Mouse (Mus musculus): ENCODE data around the gene Gm44965. TPM values are rescaled to one million over a fixed set of nuclear protein-coding genes. Genes with fewer than 3 reads are reported as not detected.

The Gm44965 gene
- polyA plus RNA-seq, 1 experiment: not detected

- peaks cover 16% of the 10 kb centered on the region for H3K9me3 ChIP-seq (ENCODE audit: control insufficient read depth, low read length)
- peaks cover 20% of the 10 kb centered on the region for H3K4me1 ChIP-seq (ENCODE audit: control insufficient read depth)
- H3K36me3 ChIP-seq (ENCODE audit: control insufficient read depth): peaks cover 20% of the 10 kb centered on the region
- peak overlapping the region; percentile 66 for H3K4me3 ChIP-seq (replicated peaks)
- TF ChIP-seq TAL1 (IDR thresholded peaks at IDR 0.05; ENCODE audit: low read length): no peak
- no peaks in the 10 kb centered on the region; the same call in 1 of the 2 replicates for H3K27me3 ChIP-seq (ENCODE audit: control insufficient read depth)
These were observed 450 bp downstream of the Gm44965 start for GRCm38 (mm10) chr6:48594043-48594738.

GRCm38 (mm10) chr6:48595278-48595677 is 1.5 kb downstream of the Gm44965 start:
- H3K4me3 ChIP-seq (replicated peaks): no peak overlapping the region
- TF ChIP-seq TAL1 (IDR thresholded peaks at IDR 0.05; ENCODE audit: low read length) (no peak), GATA1 (IDR thresholded peaks at IDR 0.05; ENCODE audit: low read length) (no peak)
- peaks cover 20% of the 10 kb centered on the region for H3K36me3 ChIP-seq (ENCODE audit: control insufficient read depth)
- H3K27me3 ChIP-seq (ENCODE audit: control insufficient read depth): no peaks in the 10 kb centered on the region; the same call in 1 of the 2 replicates
- peaks cover 24% of the 10 kb centered on the region for H3K4me1 ChIP-seq (ENCODE audit: control insufficient read depth)
- peaks cover 16% of the 10 kb centered on the region for H3K9me3 ChIP-seq (ENCODE audit: control insufficient read depth, low read length)

GRCm38 (mm10) chr6:48596545-48597232 is 2.9 kb downstream of the Gm44965 start:
- H3K27me3 ChIP-seq (ENCODE audit: control insufficient read depth): no peaks in the 10 kb centered on the region; the same call in 1 of the 2 replicates
- H3K36me3 ChIP-seq (ENCODE audit: control insufficient read depth): peaks cover 20% of the 10 kb centered on the region
- TF ChIP-seq GATA1 (IDR thresholded peaks at IDR 0.05; ENCODE audit: low read length) (no peak), TAL1 (IDR thresholded peaks at IDR 0.05; ENCODE audit: low read length) (no peak)
- H3K4me3 ChIP-seq (replicated peaks): no peak overlapping the region
- H3K9me3 ChIP-seq (ENCODE audit: control insufficient read depth, low read length): peaks cover 16% of the 10 kb centered on the region
- peaks cover 33% of the 10 kb centered on the region for H3K4me1 ChIP-seq (ENCODE audit: control insufficient read depth)

GRCm38 (mm10) chr6:48597233-48597625 is 3.5 kb downstream of the Gm44965 start:
- peaks cover 16% of the 10 kb centered on the region for H3K9me3 ChIP-seq (ENCODE audit: control insufficient read depth, low read length)
- peaks cover 20% of the 10 kb centered on the region for H3K36me3 ChIP-seq (ENCODE audit: control insufficient read depth)
- TF ChIP-seq TAL1 (IDR thresholded peaks at IDR 0.05; ENCODE audit: low read length) (no peak), GATA1 (IDR thresholded peaks at IDR 0.05; ENCODE audit: low read length) (no peak)
- no peak overlapping the region for H3K4me3 ChIP-seq (replicated peaks)
- no peaks in the 10 kb centered on the region; the same call in 1 of the 2 replicates for H3K27me3 ChIP-seq (ENCODE audit: control insufficient read depth)
- H3K4me1 ChIP-seq (ENCODE audit: control insufficient read depth): peaks cover 38% of the 10 kb centered on the region

- no peak overlapping the region for H3K4me3 ChIP-seq (replicated peaks)
These were observed 6.9 kb downstream of the Gm44965 start for GRCm38 (mm10) chr6:48600594-48600993.

GRCm38 (mm10) chr6:48601271-48602079 is 7.7 kb downstream of the Gm44965 start, which contains the start of gene Zfp775:
TSS of gene Zfp775 (plus strand) at chr6:48602063.
- peak within 1 kb of the TSS; percentile 75 for H3K4me3 ChIP-seq (replicated peaks)
- no peak for TF ChIP-seq TAL1 (IDR thresholded peaks at IDR 0.05; ENCODE audit: low read length)
- TF ChIP-seq GATA1 (IDR thresholded peaks at IDR 0.05; ENCODE audit: low read length): no peak
- H3K9me3 ChIP-seq (ENCODE audit: control insufficient read depth, low read length): peaks cover 13% of the 10 kb centered on the region
- peaks cover 15% of the 10 kb centered on the region for H3K36me3 ChIP-seq (ENCODE audit: control insufficient read depth)
- H3K4me1 ChIP-seq (ENCODE audit: control insufficient read depth): peaks cover 27% of the 10 kb centered on the region
- H3K27me3 ChIP-seq (ENCODE audit: control insufficient read depth): no peaks in the 10 kb centered on the region

More at GRCm38 (mm10) chr6:48600594-48600993, 6.9 kb downstream of the Gm44965 start:
- peaks cover 16% of the 10 kb centered on the region for H3K9me3 ChIP-seq (ENCODE audit: control insufficient read depth, low read length)
- H3K27me3 ChIP-seq (ENCODE audit: control insufficient read depth): no peaks in the 10 kb centered on the region
- H3K36me3 ChIP-seq (ENCODE audit: control insufficient read depth): peaks cover 20% of the 10 kb centered on the region
- TF ChIP-seq GATA1 (IDR thresholded peaks at IDR 0.05; ENCODE audit: low read length): no peak
- no peak for TF ChIP-seq TAL1 (IDR thresholded peaks at IDR 0.05; ENCODE audit: low read length)
- H3K4me1 ChIP-seq (ENCODE audit: control insufficient read depth): peaks cover 27% of the 10 kb centered on the region

GRCm38 (mm10) chr6:48602080-48602741 is 8.5 kb downstream of the Gm44965 start:
- Histone ChIP-seq H3K4me3 (replicated peaks) (peak overlapping the region; percentile 75), H3K27me3 (ENCODE audit: control insufficient read depth) (no peaks in the 10 kb centered on the region), H3K36me3 (ENCODE audit: control insufficient read depth) (peaks cover 7% of the 10 kb centered on the region), H3K4me1 (ENCODE audit: control insufficient read depth) (peaks cover 27% of the 10 kb centered on the region), H3K9me3 (ENCODE audit: control insufficient read depth, low read length) (peaks cover 6% of the 10 kb centered on the region)
- TF ChIP-seq TAL1 (IDR thresholded peaks at IDR 0.05; ENCODE audit: low read length): no peak
- no peak for TF ChIP-seq GATA1 (IDR thresholded peaks at IDR 0.05; ENCODE audit: low read length)

- no peaks in the 10 kb centered on the region for H3K27me3 ChIP-seq (ENCODE audit: control insufficient read depth)
- H3K36me3 ChIP-seq (ENCODE audit: control insufficient read depth): no peaks in the 10 kb centered on the region
- no peaks in the 10 kb centered on the region for H3K9me3 ChIP-seq (ENCODE audit: control insufficient read depth, low read length)
- H3K4me3 ChIP-seq (replicated peaks): no peak overlapping the region
- TF ChIP-seq TAL1 (IDR thresholded peaks at IDR 0.05; ENCODE audit: low read length): no peak
- no peak for TF ChIP-seq GATA1 (IDR thresholded peaks at IDR 0.05; ENCODE audit: low read length)
- H3K4me1 ChIP-seq (ENCODE audit: control insufficient read depth): peaks cover 3% of the 10 kb centered on the region
These were observed 14.4 kb downstream of the Gm44965 start for GRCm38 (mm10) chr6:48608124-48608523.

Data from erythroblast, embryonic 14.5 days (primary cell).